Mouse (Mus musculus) liver, embryonic 14.5 days (tissue): ENCODE results near the gene Gm614. TPM values are rescaled to one million over a fixed set of nuclear protein-coding genes. Genes with fewer than 3 reads are reported as not detected.
A peak's percentile ranks its signal among the peaks of the same experiment; 100 is the strongest.

Source experiments
- ATAC-seq: fragments of 200-750 bp; cut with Nextera tagmentation; 2 replicates; pipeline ENCODE4 v1.8.0; 2017; ENCODE audit warnings: moderate number of reproducible peaks, mild to moderate bottlenecking, moderate library complexity; ENCODE audit not compliant: insufficient read depth
- DNase-seq, 3 experiments: peaks; one replicate each; pipeline ENCODE4 v3.0.0-alpha.2; 2012 to 2013; ENCODE audit warnings: low read depth in 3 of 3, low spot score in 3 of 3
- H3K27ac ChIP-seq: fragments of 300-500 bp; sonication (generic); 2 replicates; pipeline ENCODE4 v1.5.1; 2014; ENCODE audit warnings: moderate library complexity, mild to moderate bottlenecking, control low read depth, inconsistent platforms
- H3K27me3 ChIP-seq: fragments of 300-500 bp; sonication (generic); 2 replicates; pipeline ENCODE4 v1.6.1; 2014; ENCODE audit warnings: mild to moderate bottlenecking, low read length, moderate library complexity; ENCODE audit not compliant: control insufficient read depth, insufficient read depth
- H3K36me3 ChIP-seq: fragments of 300-500 bp; sonication (generic); replicated peaks from 2 replicates; pipeline ENCODE4 v1.6.1; 2014; ENCODE audit warnings: low read depth; ENCODE audit not compliant: control insufficient read depth, insufficient read depth
- H3K4me1 ChIP-seq, 2 experiments: fragments of 200-500 bp in 1 of 2; fragments of 300-500 bp in 1 of 2; sonication (generic) in 1 of 2; replicated peaks; 2 replicates each; pipeline ENCODE4 v1.6.1; 2012 to 2014; ENCODE audit warnings: antibody characterized with exemption in 1 of 2, inconsistent platforms in 1 of 2, low read length in 1 of 2; ENCODE audit not compliant: control insufficient read depth in 2 of 2, insufficient read depth in 2 of 2
- H3K4me2 ChIP-seq: fragments of 300-500 bp; sonication (generic); 2 replicates; pipeline ENCODE4 v1.6.1; 2014; ENCODE audit warnings: low read depth, mild to moderate bottlenecking, control low read depth, moderate library complexity
- H3K4me3 ChIP-seq, 2 experiments: fragments of 200-500 bp in 1 of 2; fragments of 300-500 bp in 1 of 2; sonication (generic) in 1 of 2; 2 replicates each; pipeline ENCODE4 v1.5.1; 2012 to 2014; ENCODE audit warnings: low read depth in 2 of 2, low read length in 2 of 2, mild to moderate bottlenecking in 2 of 2, control low read depth in 1 of 2, inconsistent platforms in 1 of 2, moderate library complexity in 1 of 2; ENCODE audit not compliant: insufficient read depth in 1 of 2
- H3K9ac ChIP-seq: fragments of 300-500 bp; sonication (generic); replicated peaks from 2 replicates; pipeline ENCODE4 v1.6.1; 2014; ENCODE audit warnings: mild to moderate bottlenecking, control low read depth, moderate library complexity
- H3K9me3 ChIP-seq: fragments of 300-500 bp; sonication (generic); 2 replicates; pipeline ENCODE4 v1.6.1; 2016; ENCODE audit warnings: low read length, mixed read lengths; ENCODE audit not compliant: control insufficient read depth
- CTCF ChIP-seq: IDR thresholded peaks from 2 replicates; pipeline ENCODE4 v1.5.1; 2016; ENCODE audit warnings: antibody characterized with exemption, low read depth, control low read depth
- EP300 ChIP-seq: IDR thresholded peaks from 2 replicates; pipeline ENCODE4 v1.6.1; 2016; ENCODE audit warnings: antibody characterized with exemption, low read depth
- WGBS: fragments of 180-500 bp; shearing (Covaris S2); extraction: QIAGEN DNeasy Blood & Tissue Kit; methylation state at CpG from one replicate; pipeline ENCODE4 v1.1.7; 2014; ENCODE audit not compliant: insufficient replicate concordance; 5-methylcytosine and 5-hydroxymethylcytosine counted together
- polyA plus RNA-seq, 2 experiments: library from polyadenylated mRNA; depleted of rRNA in 1 of 2; stranded (reverse) in 1 of 2; unstranded in 1 of 2; fragments of >200 nt; fragmentation: Nextera tagmentation in 1 of 2; extraction: Ambion mirVana in 1 of 2; gene quantifications; 2 replicates each; pipeline versions ENCODE4 v1.2.1 to v1.2.3; 2012 to 2014

Gene Gm614
- polyA plus RNA-seq, 2 experiments = not detected

DNA sequence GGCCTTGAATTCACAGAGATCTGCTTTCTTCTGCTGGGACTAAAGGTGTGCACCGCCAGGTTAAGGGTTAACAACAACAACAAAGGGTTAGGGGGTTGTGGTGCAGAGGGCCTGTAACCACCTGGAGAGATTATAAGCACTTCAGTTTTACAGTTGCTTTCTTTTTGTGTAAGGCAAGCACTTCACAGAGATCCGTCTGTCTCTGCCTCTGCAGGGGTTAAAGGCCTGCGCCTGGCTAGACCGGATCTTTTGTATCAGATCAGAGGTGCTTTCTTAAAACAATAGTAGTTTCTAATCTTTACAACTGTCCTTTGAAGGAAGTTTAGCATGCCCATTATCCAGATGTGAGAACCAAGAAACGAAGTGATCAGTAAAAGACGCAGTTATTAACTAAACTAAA is 9.6 kb upstream of the Gm614 start:
- ATAC-seq (no peak), DNase-seq (no peak)
- peak overlapping the region; percentile 51 to 72 for H3K4me3 ChIP-seq
- H3K36me3 ChIP-seq = peaks cover 14% of the 10 kb centered on the region
- peak overlapping the region; percentile 64 for H3K4me2 ChIP-seq
- H3K9ac ChIP-seq = peak overlapping the region; percentile 69
- H3K27ac ChIP-seq = peak overlapping the region; percentile 59
- no peak for TF ChIP-seq EP300
- TF ChIP-seq CTCF = no peak
- H3K9me3 ChIP-seq = no peaks in the 10 kb centered on the region
- 32% methylated on average over 6 of the region's 6 CpGs for WGBS
- no peaks in the 10 kb centered on the region; the same call in 1 of the 2 replicates for H3K27me3 ChIP-seq
- H3K4me1 ChIP-seq = peaks cover 0 to 13% of the 10 kb centered on the region in 2 experiments; a peak in 3 of 4 replicates

DNA sequence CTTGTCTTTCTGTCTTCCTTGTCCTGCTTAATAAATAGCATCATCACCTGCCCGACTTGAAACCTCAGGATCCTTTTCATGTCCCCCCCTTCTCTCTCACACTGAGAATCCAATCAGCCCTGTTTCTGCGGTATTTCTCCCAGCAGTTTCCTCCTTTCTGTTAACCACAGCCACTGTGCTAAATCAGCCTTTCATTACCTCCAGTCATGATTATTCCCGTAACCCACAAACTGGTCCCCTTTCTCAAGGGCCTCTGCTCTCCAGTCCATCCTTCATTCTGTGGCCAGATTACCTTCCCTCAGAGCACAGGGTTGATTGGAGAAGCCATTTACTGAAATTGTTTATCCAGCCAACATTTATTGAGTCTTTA is 4.9 kb upstream of the Gm614 start, which contains the start of gene Gm20489:
Gene Gm20489 (minus strand): TSS at position 269 of the 370 bp plus-strand sequence.
- Histone ChIP-seq H3K4me2 (peak within 1 kb of the TSS; percentile 19; the same call in 1 of the 2 replicates), H3K27ac (no peak within 1 kb of the TSS), H3K4me1 (peaks cover 0 to 15% of the 10 kb centered on the region in 2 experiments; a peak in 2 of 4 replicates), H3K27me3 (no peaks in the 10 kb centered on the region; the same call in 1 of the 2 replicates), H3K4me3 (peak within 1 kb of the TSS; percentile 10 to 35; a peak in 2 of 4 replicates), H3K36me3 (no peaks in the 10 kb centered on the region), H3K9ac (no peak within 1 kb of the TSS), H3K9me3 (no peaks in the 10 kb centered on the region)
- ATAC-seq = no peak
- no peak for TF ChIP-seq CTCF
- TF ChIP-seq EP300 = no peak
- WGBS = 24% methylated on average over 3 of the region's 3 CpGs
- no peak for DNase-seq

DNA sequence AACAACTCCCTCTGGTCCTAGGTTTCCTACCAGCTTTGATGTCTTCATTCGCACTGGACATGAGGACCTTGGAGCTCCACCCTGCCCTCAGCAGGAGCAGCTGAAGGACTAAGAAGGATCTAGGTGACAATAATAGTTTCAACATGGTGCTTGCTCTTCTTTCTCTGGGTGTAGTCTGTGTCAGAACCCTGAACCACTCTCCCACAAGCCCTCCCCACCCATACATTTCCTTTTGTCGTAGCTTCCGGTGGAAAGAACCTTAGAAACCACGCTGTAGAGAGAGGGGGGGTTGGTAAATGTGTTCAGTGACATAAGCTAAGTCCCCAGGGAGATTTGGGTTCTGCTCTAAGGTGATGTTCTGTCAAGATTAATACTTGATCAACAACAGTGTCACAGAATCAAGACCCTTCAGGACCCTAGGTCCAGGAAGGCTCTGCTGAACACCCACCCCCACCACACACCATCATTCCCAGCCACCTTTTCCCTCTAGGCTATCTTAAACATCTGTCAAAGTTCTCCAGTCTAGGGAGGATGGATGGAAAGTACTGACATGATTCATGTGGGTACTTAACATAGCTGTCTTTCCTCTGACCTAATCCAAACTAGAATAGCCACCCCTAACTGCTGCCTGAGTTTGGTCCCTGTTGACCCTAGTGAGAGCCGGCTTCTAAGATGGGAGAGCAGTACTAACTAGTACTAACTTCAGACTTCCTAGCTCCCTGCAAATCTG is 4.4 kb upstream of the Gm614 start, which contains the start of gene Il2rg:
Gene Il2rg (minus strand): TSS at position 231 of the 730 bp plus-strand sequence.
- DNase-seq (no peak), ATAC-seq (no peak)
- Histone ChIP-seq H3K27ac (no peak within 1 kb of the TSS), H3K4me1 (peaks cover 0 to 11% of the 10 kb centered on the region in 2 experiments; a peak in 2 of 4 replicates), H3K4me2 (peak within 1 kb of the TSS; percentile 19; the same call in 1 of the 2 replicates), H3K9ac (no peak within 1 kb of the TSS), H3K27me3 (no peaks in the 10 kb centered on the region; the same call in 1 of the 2 replicates), H3K36me3 (no peaks in the 10 kb centered on the region), H3K9me3 (no peaks in the 10 kb centered on the region), H3K4me3 (peak within 1 kb of the TSS; percentile 10 to 35; a peak in 2 of 4 replicates)
- WGBS = 25% methylated on average over 5 of the region's 5 CpGs
- TF ChIP-seq EP300 = no peak
- TF ChIP-seq CTCF = no peak

DNA sequence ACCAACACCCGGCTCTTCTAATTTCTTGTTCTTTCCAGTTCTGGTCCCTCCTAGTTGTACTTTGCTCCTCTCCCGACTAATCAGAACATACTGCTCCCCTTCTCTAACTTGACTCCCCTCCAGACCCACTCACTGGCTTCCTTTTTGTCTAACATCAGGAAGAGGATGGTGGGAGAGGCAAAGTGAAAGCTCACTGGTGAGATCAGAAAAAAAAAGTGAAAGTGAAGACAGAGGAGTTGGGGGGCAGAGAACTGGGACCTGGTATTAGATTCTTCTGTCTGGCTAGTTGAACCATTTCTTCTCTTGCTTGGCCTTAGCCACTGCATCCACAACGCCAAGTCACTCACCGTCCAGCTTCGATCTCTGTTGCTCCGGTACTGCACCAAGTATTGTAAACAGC is 2.8 kb upstream of the Gm614 start:
- no peak overlapping the region for H3K4me2 ChIP-seq
- no peak for DNase-seq
- WGBS = 78% methylated on average over 6 of the region's 6 CpGs

More for the DNA sequence above, 2.8 kb upstream of the Gm614 start:
- Histone ChIP-seq H3K27ac (no peak overlapping the region), H3K9me3 (no peaks in the 10 kb centered on the region), H3K36me3 (no peaks in the 10 kb centered on the region), H3K4me1 (peaks cover 0 to 9% of the 10 kb centered on the region in 2 experiments; a peak in 2 of 4 replicates), H3K27me3 (no peaks in the 10 kb centered on the region; the same call in 1 of the 2 replicates), H3K9ac (no peak overlapping the region), H3K4me3 (no peak overlapping the region)
- no peak for TF ChIP-seq CTCF
- TF ChIP-seq EP300 = no peak
- ATAC-seq = no peak
